Mouse (Mus musculus) heart, embryonic 13.5 days (tissue): Measurements from ENCODE around the gene Ube2ql1. TPM values are rescaled to one million over a fixed set of nuclear protein-coding genes. Genes with fewer than 3 reads are reported as not detected.

Source experiments
- ATAC-seq: fragments of 200-750 bp; cut with Nextera tagmentation; 2 replicates; pipeline ENCODE4 v1.8.0; 2017; ENCODE audit warnings: moderate TSS enrichment; ENCODE audit not compliant: insufficient number of reproducible peaks, low FRiP score, low TSS enrichment; ENCODE audit errors: extremely low read depth
- H3K27ac ChIP-seq: fragments of 300-500 bp; sonication (generic); replicated peaks from 2 replicates; pipeline ENCODE4 v1.5.1; 2015; ENCODE audit warnings: moderate library complexity, mild to moderate bottlenecking, inconsistent platforms
- H3K27me3 ChIP-seq: fragments of 300-500 bp; sonication (generic); replicated peaks from 2 replicates; pipeline ENCODE4 v1.6.1; 2015; ENCODE audit warnings: mild to moderate bottlenecking, inconsistent platforms
- H3K36me3 ChIP-seq: fragments of 300-500 bp; sonication (generic); 2 replicates; pipeline ENCODE4 v1.6.1; 2015; ENCODE audit warnings: mild to moderate bottlenecking, inconsistent platforms
- H3K4me1 ChIP-seq: fragments of 300-500 bp; sonication (generic); 2 replicates; pipeline ENCODE4 v1.6.1; 2015; ENCODE audit warnings: inconsistent platforms
- H3K4me2 ChIP-seq: fragments of 300-500 bp; sonication (generic); 2 replicates; pipeline ENCODE4 v1.6.1; 2015; ENCODE audit warnings: inconsistent platforms, mild to moderate bottlenecking, moderate library complexity
- H3K4me3 ChIP-seq: fragments of 300-500 bp; sonication (generic); 2 replicates; pipeline ENCODE4 v1.5.1; 2015; ENCODE audit warnings: moderate library complexity, mild to moderate bottlenecking, inconsistent platforms
- H3K9ac ChIP-seq: fragments of 300-500 bp; sonication (generic); 2 replicates; pipeline ENCODE4 v1.6.1; 2015; ENCODE audit warnings: inconsistent platforms, mild to moderate bottlenecking, moderate library complexity
- H3K9me3 ChIP-seq: fragments of 300-500 bp; sonication (generic); 2 replicates; pipeline ENCODE4 v1.6.1; 2016; ENCODE audit warnings: inconsistent platforms
- WGBS: fragments of 180-500 bp; shearing (Covaris S2); methylation state at CpG from one replicate; pipeline ENCODE4 v1.1.7; 2015; ENCODE audit warnings: mixed read lengths; 5-methylcytosine and 5-hydroxymethylcytosine counted together
- polyA plus RNA-seq: library from polyadenylated mRNA; unstranded; fragments of >200 nt; fragmentation: Nextera tagmentation; extraction: Ambion mirVana; gene quantifications from 2 replicates; pipeline ENCODE4 v1.2.1, GENCODE M21; 2015

The Ube2ql1 gene
- polyA plus RNA-seq, 1 experiment from 2014 or later, result 0.60 TPM

GRCm38 (mm10) chr13:69672565-69672964, 67.1 kb downstream of the Ube2ql1 start:
- no peaks in the 10 kb centered on the region for H3K9me3 ChIP-seq
- H3K27me3 ChIP-seq, result no peaks in the 10 kb centered on the region
- no peaks in the 10 kb centered on the region for H3K36me3 ChIP-seq
- no peak overlapping the region for H3K4me2 ChIP-seq
- no peak overlapping the region for H3K9ac ChIP-seq
- no peak overlapping the region for H3K27ac ChIP-seq
- WGBS, result 77% methylated on average over 10 of the region's 10 CpGs
- H3K4me1 ChIP-seq, result no peaks in the 10 kb centered on the region
- no peak for ATAC-seq
- no peak overlapping the region for H3K4me3 ChIP-seq

- ATAC-seq, result no peak
- 78% methylated on average over 5 of the region's 5 CpGs for WGBS
- no peaks in the 10 kb centered on the region for H3K4me1 ChIP-seq
- no peaks in the 10 kb centered on the region for H3K27me3 ChIP-seq
- H3K4me3 ChIP-seq, result no peak overlapping the region
- no peak overlapping the region for H3K9ac ChIP-seq
- no peaks in the 10 kb centered on the region for H3K9me3 ChIP-seq
- no peaks in the 10 kb centered on the region for H3K36me3 ChIP-seq
- H3K27ac ChIP-seq, result no peak overlapping the region
- H3K4me2 ChIP-seq, result no peak overlapping the region
Measured at GRCm38 (mm10) chr13:69672121-69672520, 67.6 kb downstream of the Ube2ql1 start.

GRCm38 (mm10) chr13:69654508-69654907, 85.2 kb downstream of the Ube2ql1 start:
- Histone ChIP-seq H3K4me3 (no peak overlapping the region), H3K4me2 (no peak overlapping the region), H3K9ac (no peak overlapping the region), H3K9me3 (no peaks in the 10 kb centered on the region), H3K27ac (no peak overlapping the region), H3K36me3 (no peaks in the 10 kb centered on the region), H3K4me1 (no peaks in the 10 kb centered on the region), H3K27me3 (no peaks in the 10 kb centered on the region)
- ATAC-seq, result no peak
- 63% methylated on average over 3 of the region's 3 CpGs for WGBS

Other genes starting within 250 kb of the Ube2ql1 start
- 65.9 and 69.9 TPM in 2 replicates for gene Nsun2, start 206.1 kb downstream of the Ube2ql1 start, polyA plus RNA-seq
- 2.7 and 3.2 TPM in 2 replicates for gene Tent4a, start 205.3 kb downstream of the Ube2ql1 start, polyA plus RNA-seq
- 8.2 and 9.6 TPM in 2 replicates for gene Srd5a1, start 128.4 kb downstream of the Ube2ql1 start, polyA plus RNA-seq
- 93.2 and 101 TPM in 2 replicates for gene Med10, start 62.5 kb upstream of the Ube2ql1 start, polyA plus RNA-seq